Mouse (Mus musculus) megakaryocyte, embryonic 14.5 days (primary cell): Measurements from ENCODE around the gene Ankdd1a. TPM values are rescaled to one million over a fixed set of nuclear protein-coding genes. Genes with fewer than 3 reads are reported as not detected.

Experiments
- H3K27me3 ChIP-seq: replicated peaks from 2 replicates; pipeline ENCODE3; 2012; ENCODE audit warnings: inconsistent platforms
- H3K36me3 ChIP-seq: replicated peaks from 2 replicates; pipeline ENCODE3; 2012; ENCODE audit warnings: low read length, inconsistent platforms, mixed read lengths
- H3K4me1 ChIP-seq: 2 replicates; pipeline ENCODE4 v1.6.1; 2012; ENCODE audit warnings: inconsistent platforms
- H3K4me3 ChIP-seq: replicated peaks from 2 replicates; pipeline ENCODE3; 2012; ENCODE audit warnings: moderate library complexity, mild to moderate bottlenecking, inconsistent platforms
- H3K9me3 ChIP-seq: 2 replicates; pipeline ENCODE4 v1.6.1; 2012; ENCODE audit warnings: inconsistent platforms
- FLI1 ChIP-seq: IDR thresholded peaks from 2 replicates; pipeline ENCODE4 v1.6.1; 2012; ENCODE audit warnings: low read length, inconsistent platforms, mixed read lengths
- GATA1 ChIP-seq: IDR thresholded peaks from 3 replicates; pipeline ENCODE4 v1.6.1; 2012; ENCODE audit warnings: mixed read lengths, low read length, inconsistent platforms, borderline replicate concordance
- polyA plus RNA-seq: library from polyadenylated mRNA; stranded (reverse); fragments of >175 nt; gene quantifications from 2 replicates; pipeline ENCODE4 v1.2.3, GENCODE M21; 2012; ENCODE audit warnings: low replicate concordance; ENCODE audit not compliant: insufficient read depth

Gene Ankdd1a
- 2.0 TPM in 1 of 2 replicates, not detected in the other for polyA plus RNA-seq

- Histone ChIP-seq H3K4me1 (peaks cover 52% of the 10 kb centered on the region), H3K9me3 (no peaks in the 10 kb centered on the region), H3K27me3 (peaks cover 13% of the 10 kb centered on the region), H3K4me3 (no peak within 1 kb of the TSS), H3K36me3 (peaks cover 17% of the 10 kb centered on the region)
- TF ChIP-seq GATA1 (no peak), FLI1 (no peak)
These were observed at the start of gene Ankdd1a for GRCm38 (mm10) chr9:65519807-65520504. Ankdd1a (minus strand) TSS chr9:65520193.

DNA sequence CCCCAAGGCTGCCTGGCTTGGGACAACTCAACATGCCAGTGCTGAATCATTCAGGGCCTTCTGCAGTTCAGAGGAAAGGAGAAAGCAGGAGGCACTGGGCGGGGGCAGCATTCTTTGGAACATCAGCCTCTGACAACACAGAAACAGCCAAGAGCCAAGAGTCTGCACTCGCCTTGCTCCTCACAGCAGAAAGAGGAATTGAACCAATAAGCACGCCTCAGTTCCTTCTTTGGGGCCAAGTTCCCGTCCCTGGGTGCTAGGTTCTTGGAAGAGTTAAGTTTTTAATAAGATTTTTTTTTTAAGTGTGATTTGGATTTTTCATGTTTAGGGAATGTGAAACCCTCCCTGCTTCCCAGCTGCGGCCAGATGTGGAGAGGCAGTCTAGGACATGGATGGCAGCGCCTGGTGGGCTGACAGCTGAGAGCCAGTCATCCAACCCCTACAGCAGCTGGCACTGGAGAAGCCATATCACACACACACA is 49.5 kb upstream of the Ankdd1a start:
- peaks cover 93% of the 10 kb centered on the region for H3K36me3 ChIP-seq

DNA sequence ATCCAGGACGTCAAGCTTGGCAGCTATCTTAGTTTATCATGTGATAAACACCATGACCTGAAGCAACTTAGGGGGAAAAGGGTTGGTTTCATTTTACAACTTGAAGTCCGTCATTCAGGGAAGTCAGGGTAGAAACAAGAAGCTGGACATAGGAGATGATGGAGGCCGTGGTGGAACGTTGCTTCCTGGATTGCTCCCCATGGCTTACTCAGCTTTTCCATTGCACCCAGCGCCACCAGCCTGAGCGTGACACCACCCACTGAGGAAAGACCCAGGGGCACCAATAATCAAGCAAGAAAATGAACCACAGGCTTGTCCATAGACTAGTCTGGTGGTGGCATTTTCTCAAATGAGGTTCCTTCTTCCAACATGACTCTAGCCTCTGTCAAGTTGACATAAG is 48.8 kb upstream of the Ankdd1a start:
- no peaks in the 10 kb centered on the region for H3K9me3 ChIP-seq
- peaks cover 98% of the 10 kb centered on the region for H3K36me3 ChIP-seq
- TF ChIP-seq FLI1 (no peak), GATA1 (no peak)
- H3K4me3 ChIP-seq = peak overlapping the region; percentile 69
- no peaks in the 10 kb centered on the region for H3K27me3 ChIP-seq
- H3K4me1 ChIP-seq = peaks cover 92% of the 10 kb centered on the region

More for the DNA sequence above, 49.5 kb upstream of the Ankdd1a start:
- H3K4me3 ChIP-seq = peak overlapping the region; percentile 73
- H3K4me1 ChIP-seq = peaks cover 87% of the 10 kb centered on the region
- TF ChIP-seq FLI1 = no peak
- TF ChIP-seq GATA1 = no peak
- no peaks in the 10 kb centered on the region for H3K27me3 ChIP-seq
- H3K9me3 ChIP-seq = no peaks in the 10 kb centered on the region

DNA sequence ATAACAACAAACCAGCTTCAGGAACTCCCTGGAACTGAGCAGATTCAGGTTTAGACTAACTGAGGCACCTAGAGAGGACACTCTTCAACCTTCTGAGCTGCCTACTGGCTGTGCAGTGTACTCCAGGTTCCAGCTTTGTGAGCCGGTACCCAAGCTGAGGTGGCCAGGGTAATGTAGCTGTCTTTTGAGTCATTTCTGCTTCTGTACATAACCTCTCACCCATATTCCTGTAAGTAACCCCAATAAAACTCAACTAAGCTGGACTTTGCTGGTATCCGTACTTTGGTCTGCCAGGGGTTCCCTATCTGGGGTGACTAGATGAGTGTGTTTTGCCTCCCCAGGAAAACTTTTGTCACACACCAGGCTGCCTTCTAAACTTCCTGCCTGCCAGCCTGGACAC is 44.7 kb upstream of the Ankdd1a start:
- peaks cover 98% of the 10 kb centered on the region for H3K4me1 ChIP-seq
- H3K9me3 ChIP-seq = no peaks in the 10 kb centered on the region
- peaks cover 100% of the 10 kb centered on the region for H3K36me3 ChIP-seq
- no peak overlapping the region for H3K4me3 ChIP-seq
- H3K27me3 ChIP-seq = no peaks in the 10 kb centered on the region
- TF ChIP-seq FLI1 (no peak), GATA1 (no peak)

GRCm38 (mm10) chr9:65563073-65563472 is 43.1 kb upstream of the Ankdd1a start:
- Histone ChIP-seq H3K36me3 (peaks cover 100% of the 10 kb centered on the region), H3K9me3 (no peaks in the 10 kb centered on the region), H3K4me3 (peak overlapping the region; percentile 8), H3K4me1 (peaks cover 98% of the 10 kb centered on the region), H3K27me3 (no peaks in the 10 kb centered on the region)
- TF ChIP-seq GATA1 (no peak), FLI1 (no peak)

- Histone ChIP-seq H3K4me3 (peak overlapping the region; percentile 66), H3K27me3 (no peaks in the 10 kb centered on the region), H3K9me3 (no peaks in the 10 kb centered on the region), H3K36me3 (peaks cover 100% of the 10 kb centered on the region), H3K4me1 (peaks cover 100% of the 10 kb centered on the region)
- TF ChIP-seq FLI1 (no peak), GATA1 (no peak)
These were observed 42.1 kb upstream of the Ankdd1a start for GRCm38 (mm10) chr9:65562081-65562506.

GRCm38 (mm10) chr9:65561016-65561415 is 41.0 kb upstream of the Ankdd1a start:
- Histone ChIP-seq H3K9me3 (no peaks in the 10 kb centered on the region), H3K4me3 (peak overlapping the region; percentile 54), H3K27me3 (no peaks in the 10 kb centered on the region), H3K36me3 (peaks cover 100% of the 10 kb centered on the region), H3K4me1 (peaks cover 100% of the 10 kb centered on the region)
- no peak for TF ChIP-seq FLI1
- TF ChIP-seq GATA1 = no peak

DNA sequence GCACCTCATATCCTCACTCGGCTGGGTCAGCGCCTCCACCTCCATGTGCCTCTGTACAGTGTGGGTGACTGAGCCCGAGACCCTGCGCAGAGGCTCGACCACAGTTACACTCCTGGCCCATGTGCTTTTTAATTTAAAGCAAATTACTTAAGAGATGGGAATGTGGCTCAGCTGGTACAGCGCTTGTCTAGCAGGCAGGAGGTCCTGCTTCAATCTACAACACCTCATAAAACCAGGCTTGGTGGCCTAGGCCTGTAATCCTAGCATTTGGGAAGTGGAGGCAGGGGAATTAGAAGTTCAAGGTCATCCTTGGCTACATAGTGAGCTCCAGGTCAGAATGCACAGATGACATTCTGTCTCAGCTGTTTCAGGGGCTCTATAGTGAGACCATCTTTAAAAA is 38.8 kb upstream of the Ankdd1a start:
- Histone ChIP-seq H3K27me3 (no peaks in the 10 kb centered on the region), H3K36me3 (peaks cover 100% of the 10 kb centered on the region), H3K9me3 (no peaks in the 10 kb centered on the region), H3K4me1 (peaks cover 100% of the 10 kb centered on the region), H3K4me3 (no peak overlapping the region)
- TF ChIP-seq FLI1 = no peak
- no peak for TF ChIP-seq GATA1

- TF ChIP-seq GATA1 (no peak), FLI1 (no peak)
- Histone ChIP-seq H3K36me3 (peaks cover 100% of the 10 kb centered on the region), H3K4me1 (peaks cover 100% of the 10 kb centered on the region), H3K4me3 (no peak overlapping the region), H3K9me3 (no peaks in the 10 kb centered on the region), H3K27me3 (no peaks in the 10 kb centered on the region)
These were observed 37.0 kb upstream of the Ankdd1a start for GRCm38 (mm10) chr9:65556979-65557378.

- H3K4me3 ChIP-seq = no peak overlapping the region
- peaks cover 100% of the 10 kb centered on the region for H3K4me1 ChIP-seq
- H3K36me3 ChIP-seq = peaks cover 100% of the 10 kb centered on the region
- no peaks in the 10 kb centered on the region for H3K9me3 ChIP-seq
- no peaks in the 10 kb centered on the region for H3K27me3 ChIP-seq
- TF ChIP-seq FLI1 = no peak
- TF ChIP-seq GATA1 = no peak
These were observed 36.4 kb upstream of the Ankdd1a start for GRCm38 (mm10) chr9:65556349-65556748.

GRCm38 (mm10) chr9:65555621-65556020 is 35.6 kb upstream of the Ankdd1a start:
- Histone ChIP-seq H3K4me3 (no peak overlapping the region), H3K36me3 (peaks cover 99% of the 10 kb centered on the region), H3K4me1 (peaks cover 100% of the 10 kb centered on the region), H3K9me3 (no peaks in the 10 kb centered on the region), H3K27me3 (no peaks in the 10 kb centered on the region)
- TF ChIP-seq GATA1 = no peak
- TF ChIP-seq FLI1 = no peak
